Mouse (Mus musculus) forebrain, postnatal 0 days (tissue): Measurements from ENCODE around the gene Gba2. TPM values are rescaled to one million over a fixed set of nuclear protein-coding genes. Genes with fewer than 3 reads are reported as not detected.

Experiments
- ATAC-seq: fragments of 200-750 bp; cut with Nextera tagmentation; 2 replicates; pipeline ENCODE4 v1.8.0; 2017; ENCODE audit warnings: mild to moderate bottlenecking, moderate library complexity
- DNase-seq: peaks from one replicate; pipeline ENCODE4 v3.0.0-alpha.2; 2015
- H3K27ac ChIP-seq: fragments of 300-500 bp; sonication (generic); 2 replicates; pipeline ENCODE4 v1.5.1; 2014; ENCODE audit warnings: low read depth, mild to moderate bottlenecking, antibody characterized with exemption, low read length, moderate library complexity, mixed read lengths
- H3K27me3 ChIP-seq: fragments of 300-500 bp; sonication (generic); 2 replicates; pipeline ENCODE4 v1.6.1; 2014; ENCODE audit warnings: mild to moderate bottlenecking, low read length, mixed read lengths; ENCODE audit not compliant: insufficient read depth
- H3K36me3 ChIP-seq: fragments of 300-500 bp; sonication (generic); 2 replicates; pipeline ENCODE4 v1.6.1; 2014; ENCODE audit warnings: mild to moderate bottlenecking, moderate library complexity; ENCODE audit not compliant: insufficient read depth
- H3K4me1 ChIP-seq: fragments of 300-500 bp; sonication (generic); 2 replicates; pipeline ENCODE4 v1.6.1; 2014; ENCODE audit warnings: antibody characterized with exemption; ENCODE audit not compliant: insufficient read depth
- H3K4me2 ChIP-seq: fragments of 300-500 bp; sonication (generic); 2 replicates; pipeline ENCODE4 v1.6.1; 2014; ENCODE audit warnings: low read depth, mild to moderate bottlenecking, moderate library complexity
- H3K4me3 ChIP-seq: fragments of 300-500 bp; sonication (generic); 2 replicates; pipeline ENCODE4 v1.5.1; 2014; ENCODE audit warnings: low read depth, low read length, mixed read lengths
- H3K9ac ChIP-seq: fragments of 300-500 bp; sonication (generic); 2 replicates; pipeline ENCODE4 v1.6.1; 2014; ENCODE audit warnings: mild to moderate bottlenecking
- H3K9me3 ChIP-seq: fragments of 300-500 bp; sonication (generic); 2 replicates; pipeline ENCODE4 v1.6.1; 2016; ENCODE audit warnings: low read length
- CTCF ChIP-seq: sonication (generic); IDR thresholded peaks from 2 replicates; pipeline ENCODE4 v1.5.1; 2016; ENCODE audit warnings: antibody characterized with exemption, control low read depth, low read depth
- WGBS: fragments of 180-500 bp; shearing (Covaris S2); extraction: QIAGEN DNeasy Blood & Tissue Kit; methylation state at CpG from one replicate; pipeline ENCODE4 v1.1.7; 2014; 5-methylcytosine and 5-hydroxymethylcytosine counted together
- polyA plus RNA-seq: library from polyadenylated mRNA; unstranded; fragments of >200 nt; fragmentation: Nextera tagmentation; extraction: Ambion mirVana; gene quantifications from 2 replicates; pipeline ENCODE4 v1.2.1, GENCODE M21; 2015
- total RNA-seq: library from RNA; depleted of rRNA; stranded (reverse); fragments of >200 nt; gene quantifications from 2 replicates; pipeline ENCODE4 v1.2.3, GENCODE M21; 2014; rRNA removed

Gene Gba2
- total and polyA plus RNA-seq, 2 experiments from 2014 or later, result 31.6 to 45.4 TPM

DNA sequence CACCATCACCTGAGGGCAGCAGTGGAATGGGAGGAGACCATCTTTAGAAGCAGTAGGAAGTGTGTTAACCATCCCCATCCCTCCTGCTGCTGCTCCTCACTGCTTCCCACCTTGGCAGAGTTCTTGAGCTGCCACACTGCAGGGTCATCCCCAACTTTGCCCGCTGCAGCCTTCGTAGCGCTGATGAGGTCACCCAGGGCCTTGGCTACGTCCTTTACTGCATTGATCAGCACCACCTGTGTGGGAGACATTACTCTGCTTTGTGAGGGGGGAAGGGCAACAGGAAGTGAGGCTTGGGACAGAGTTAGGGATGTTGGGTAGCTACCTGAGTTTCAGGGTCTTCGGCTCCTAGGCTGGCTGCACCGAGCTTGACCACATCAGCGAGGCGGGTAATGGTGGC lies 43.0 kb downstream of the Gba2 start:
- no peaks in the 10 kb centered on the region for H3K27me3 ChIP-seq
- ATAC-seq (no peak), DNase-seq (no peak)
- no peak overlapping the region for H3K4me3 ChIP-seq
- WGBS, result 95% methylated on average over 8 of the region's 8 CpGs
- no peaks in the 10 kb centered on the region for H3K4me1 ChIP-seq
- peaks cover 84% of the 10 kb centered on the region for H3K36me3 ChIP-seq
- no peak overlapping the region for H3K27ac ChIP-seq
- no peak overlapping the region for H3K4me2 ChIP-seq
- H3K9ac ChIP-seq, result no peak overlapping the region
- TF ChIP-seq CTCF, result no peak
- H3K9me3 ChIP-seq, result no peaks in the 10 kb centered on the region

DNA sequence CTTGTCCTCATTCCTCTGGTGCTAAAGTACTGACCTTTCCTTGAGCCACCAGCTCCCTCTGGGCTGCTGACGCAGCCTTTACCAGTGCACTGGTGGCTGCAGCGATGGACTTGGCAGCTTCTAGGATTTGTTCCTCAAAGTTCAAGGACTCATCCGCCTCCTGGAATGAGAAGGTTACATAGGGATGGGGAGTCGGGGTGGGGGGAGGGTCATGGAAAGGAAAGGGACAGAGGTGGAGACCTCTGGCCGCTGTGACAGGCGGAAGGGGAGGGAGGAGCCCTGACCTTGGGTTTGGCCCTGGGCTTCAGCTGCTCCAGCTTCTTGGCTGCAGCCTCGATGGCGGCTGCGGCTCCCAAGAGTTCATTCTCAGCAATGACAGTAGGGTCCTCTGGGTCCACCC lies 45.4 kb downstream of the Gba2 start:
- DNase-seq (no peak), ATAC-seq (no peak)
- no peak overlapping the region for H3K27ac ChIP-seq
- no peak overlapping the region for H3K4me3 ChIP-seq
- H3K4me2 ChIP-seq, result no peak overlapping the region
- TF ChIP-seq CTCF, result no peak
- H3K36me3 ChIP-seq, result peaks cover 61% of the 10 kb centered on the region
- H3K27me3 ChIP-seq, result no peaks in the 10 kb centered on the region
- H3K9ac ChIP-seq, result no peak overlapping the region
- 92% methylated on average over 9 of the region's 9 CpGs for WGBS
- no peaks in the 10 kb centered on the region for H3K4me1 ChIP-seq
- no peaks in the 10 kb centered on the region for H3K9me3 ChIP-seq

DNA sequence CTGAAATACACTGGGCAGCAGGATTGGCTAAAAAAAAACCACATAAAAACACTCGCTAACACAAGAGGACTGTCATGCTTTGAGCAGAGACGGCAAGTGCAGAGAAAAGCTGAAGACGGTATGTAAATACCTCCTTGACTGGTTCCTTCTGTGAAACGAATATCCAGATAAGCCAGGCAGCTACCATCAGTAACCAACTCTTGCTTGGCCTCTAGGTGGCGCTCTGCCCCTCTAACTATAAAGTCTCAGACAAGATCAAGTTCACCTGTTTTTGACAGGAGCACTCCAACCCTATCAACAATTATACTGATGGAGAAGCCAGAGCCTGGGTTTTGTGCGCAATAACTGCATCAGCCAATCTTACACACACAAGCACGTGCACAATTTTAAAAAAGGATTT lies 48.1 kb downstream of the Gba2 start:
- Histone ChIP-seq H3K36me3 (peaks cover 38% of the 10 kb centered on the region), H3K4me1 (no peaks in the 10 kb centered on the region), H3K9ac (no peak overlapping the region), H3K27me3 (no peaks in the 10 kb centered on the region), H3K4me3 (no peak overlapping the region), H3K27ac (no peak overlapping the region), H3K4me2 (no peak overlapping the region), H3K9me3 (no peaks in the 10 kb centered on the region)
- WGBS, result 19% methylated on average over 7 of the region's 7 CpGs
- DNase-seq (peak; percentile 74), ATAC-seq (peak; percentile 48)
- TF ChIP-seq CTCF, result peak; percentile 77

DNA sequence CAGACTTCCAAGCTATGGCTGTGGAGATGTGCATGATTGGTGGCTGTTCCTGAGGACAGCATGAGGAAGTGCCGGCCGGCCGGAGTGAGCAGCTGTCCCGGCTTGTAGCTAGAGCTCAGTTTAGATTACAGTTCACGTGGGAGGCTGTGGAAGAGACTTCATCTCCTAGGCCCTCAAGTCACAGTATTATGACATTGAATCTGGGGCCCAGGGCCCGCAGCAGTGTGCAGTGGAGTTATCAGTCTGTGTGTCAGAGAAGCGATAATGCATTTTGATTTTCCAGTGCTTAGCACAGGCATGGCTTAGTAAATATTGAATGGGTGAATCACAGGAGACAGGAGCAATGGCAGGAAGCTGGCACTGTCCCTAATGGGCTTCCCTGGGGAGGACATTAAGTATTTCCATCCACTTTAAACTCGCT lies 48.6 kb downstream of the Gba2 start:
- Histone ChIP-seq H3K4me3 (no peak overlapping the region), H3K9me3 (no peaks in the 10 kb centered on the region), H3K4me2 (no peak overlapping the region), H3K27me3 (no peaks in the 10 kb centered on the region), H3K4me1 (no peaks in the 10 kb centered on the region), H3K9ac (no peak overlapping the region), H3K27ac (no peak overlapping the region), H3K36me3 (peaks cover 34% of the 10 kb centered on the region)
- DNase-seq (no peak), ATAC-seq (no peak)
- no peak for TF ChIP-seq CTCF
- 75% methylated on average over 8 of the region's 8 CpGs for WGBS

- Histone ChIP-seq H3K4me1 (no peaks in the 10 kb centered on the region), H3K36me3 (peaks cover 24% of the 10 kb centered on the region), H3K27ac (no peak overlapping the region), H3K9me3 (no peaks in the 10 kb centered on the region), H3K27me3 (peaks cover 12% of the 10 kb centered on the region), H3K9ac (no peak overlapping the region), H3K4me3 (no peak overlapping the region), H3K4me2 (no peak overlapping the region)
- ATAC-seq (no peak), DNase-seq (no peak)
- WGBS, result 78% methylated on average over 9 of the region's 9 CpGs
- TF ChIP-seq CTCF, result 0 out of 2 replicates have a peak, but pooled peaks have one; percentile 17
Observed at GRCm38 (mm10) chr4:43528487-43528886, 50.2 kb downstream of the Gba2 start.

DNA sequence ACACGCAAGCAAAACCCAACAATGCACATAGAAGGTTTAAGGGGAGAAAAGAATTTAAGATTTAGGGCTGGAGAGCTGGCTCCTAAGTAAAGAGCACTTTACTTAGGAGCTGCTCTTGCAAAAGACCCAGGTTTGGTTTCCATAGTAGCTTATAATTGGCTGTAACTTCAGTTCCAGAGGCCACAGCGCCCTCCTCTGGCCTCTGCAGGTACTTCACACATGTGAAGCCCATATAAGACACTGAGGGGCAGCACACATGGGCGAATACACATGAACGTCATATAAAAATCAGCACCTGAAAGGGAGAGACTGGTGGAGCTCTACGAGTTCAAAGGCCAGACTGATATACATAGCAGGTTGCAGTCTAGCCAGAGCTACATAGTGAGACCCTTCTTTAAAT lies 50.8 kb downstream of the Gba2 start:
- H3K36me3 ChIP-seq, result peaks cover 18% of the 10 kb centered on the region
- H3K4me2 ChIP-seq, result no peak overlapping the region
- H3K27ac ChIP-seq, result no peak overlapping the region
- peaks cover 12% of the 10 kb centered on the region for H3K27me3 ChIP-seq
- DNase-seq (no peak), ATAC-seq (no peak)
- no peaks in the 10 kb centered on the region for H3K9me3 ChIP-seq
- peak; percentile 48 for TF ChIP-seq CTCF
- H3K4me3 ChIP-seq, result no peak overlapping the region
- no peaks in the 10 kb centered on the region for H3K4me1 ChIP-seq
- no peak overlapping the region for H3K9ac ChIP-seq
- 67% methylated on average over 5 of the region's 5 CpGs for WGBS

GRCm38 (mm10) chr4:43519956-43520355 lies 58.7 kb downstream of the Gba2 start:
- H3K27me3 ChIP-seq, result peaks cover 12% of the 10 kb centered on the region
- H3K27ac ChIP-seq, result no peak overlapping the region
- TF ChIP-seq CTCF, result no peak
- DNase-seq (peak; percentile 94), ATAC-seq (peak; percentile 78)
- no peaks in the 10 kb centered on the region for H3K9me3 ChIP-seq
- peak overlapping the region; percentile 34 for H3K4me2 ChIP-seq
- no peak overlapping the region for H3K4me3 ChIP-seq
- H3K9ac ChIP-seq, result no peak overlapping the region
- H3K36me3 ChIP-seq, result no peaks in the 10 kb centered on the region
- 13% methylated on average over 6 of the region's 6 CpGs for WGBS
- H3K4me1 ChIP-seq, result no peaks in the 10 kb centered on the region

DNA sequence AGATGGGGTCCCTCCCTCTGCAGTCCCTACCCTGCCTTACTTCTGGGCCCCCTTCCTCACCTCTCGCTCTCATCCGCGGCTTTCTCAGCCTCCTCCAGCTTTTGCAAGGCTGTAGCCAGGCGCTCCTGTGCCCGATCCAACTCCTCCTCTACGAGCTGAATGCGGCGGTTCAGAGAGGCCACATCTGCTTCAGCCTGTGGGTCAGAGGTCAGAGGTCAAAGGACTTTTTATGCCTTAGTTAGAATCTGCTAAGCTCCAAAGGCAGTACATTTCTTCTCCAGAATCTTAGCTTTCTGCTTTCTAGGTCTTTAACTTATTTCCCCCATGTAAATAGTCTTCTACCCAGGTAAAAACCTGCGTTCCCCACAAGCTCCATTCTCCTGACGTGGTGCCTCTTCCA lies 59.1 kb downstream of the Gba2 start:
- WGBS, result 17% methylated on average over 10 of the region's 10 CpGs
- Histone ChIP-seq H3K36me3 (no peaks in the 10 kb centered on the region), H3K9me3 (no peaks in the 10 kb centered on the region), H3K27me3 (peaks cover 8% of the 10 kb centered on the region), H3K4me1 (no peaks in the 10 kb centered on the region), H3K4me2 (peak overlapping the region; percentile 34), H3K9ac (no peak overlapping the region), H3K4me3 (no peak overlapping the region), H3K27ac (no peak overlapping the region)
- ATAC-seq (no peak), DNase-seq (no peak)
- no peak for TF ChIP-seq CTCF

Other genes starting within 250 kb of the Gba2 start
- 116 and 148 TPM in 2 replicates for gene Rusc2, start 196.9 kb downstream of the Gba2 start, total RNA-seq
- gene Rusc2, start 196.9 kb downstream of the Gba2 start, polyA plus RNA-seq, result 73.2 and 75.8 TPM in 2 replicates
- 0.15 and 1.3 TPM in 2 replicates for gene Fam166b, start 149.7 kb downstream of the Gba2 start, total RNA-seq
- 0.58 and 0.96 TPM in 2 replicates for gene Fam166b, start 149.7 kb downstream of the Gba2 start, polyA plus RNA-seq
- 101 and 124 TPM in 2 replicates for gene Tesk1, start 136.9 kb downstream of the Gba2 start, total RNA-seq
- 14.8 and 15.4 TPM in 2 replicates for gene Tesk1, start 136.9 kb downstream of the Gba2 start, polyA plus RNA-seq
- 0.19 TPM in 1 of 2 replicates, not detected in the other for gene Cd72, start 124.2 kb downstream of the Gba2 start, total RNA-seq
- 3.2 and 4.6 TPM in 2 replicates for gene Cd72, start 124.2 kb downstream of the Gba2 start, polyA plus RNA-seq
- not detected in 2 replicates for gene Sit1, start 95.1 kb downstream of the Gba2 start, total RNA-seq
- gene Sit1, start 95.1 kb downstream of the Gba2 start, polyA plus RNA-seq, result not detected in 2 replicates
- gene Ccdc107, start 86.0 kb downstream of the Gba2 start, total RNA-seq, result 57.3 and 86.2 TPM in 2 replicates
- 92.2 and 103 TPM in 2 replicates for gene Ccdc107, start 86.0 kb downstream of the Gba2 start, polyA plus RNA-seq
- gene Arhgef39, start 79.2 kb downstream of the Gba2 start, total RNA-seq, result 2.9 and 4.5 TPM in 2 replicates
- gene Arhgef39, start 79.2 kb downstream of the Gba2 start, polyA plus RNA-seq, result 3.6 and 3.9 TPM in 2 replicates
- 0.14 and 0.31 TPM in 2 replicates for gene Car9, start 71.9 kb downstream of the Gba2 start, total RNA-seq
- 0.65 and 0.70 TPM in 2 replicates for gene Car9, start 71.9 kb downstream of the Gba2 start, polyA plus RNA-seq
- gene Tpm2, start 55.1 kb downstream of the Gba2 start, total RNA-seq, result 4.1 and 11.7 TPM in 2 replicates
- gene Tpm2, start 55.1 kb downstream of the Gba2 start, polyA plus RNA-seq, result 5.1 and 8.1 TPM in 2 replicates
- gene Creb3, start 16.5 kb downstream of the Gba2 start, total RNA-seq, result 61.9 and 64.4 TPM in 2 replicates
- 84.0 and 87.2 TPM in 2 replicates for gene Creb3, start 16.5 kb downstream of the Gba2 start, polyA plus RNA-seq
- gene Tln1, start 16.2 kb downstream of the Gba2 start, total RNA-seq, result 34.4 and 44.1 TPM in 2 replicates
- gene Tln1, start 16.2 kb downstream of the Gba2 start, polyA plus RNA-seq, result 66.2 and 80.4 TPM in 2 replicates
- gene Rgp1, start 158 bp downstream of the Gba2 start, total RNA-seq, result 17.6 and 22.6 TPM in 2 replicates
- 7.1 and 10.4 TPM in 2 replicates for gene Rgp1, start 158 bp downstream of the Gba2 start, polyA plus RNA-seq
- gene Msmp, start 5.6 kb upstream of the Gba2 start, total RNA-seq, result not detected in 2 replicates
- gene Msmp, start 5.6 kb upstream of the Gba2 start, polyA plus RNA-seq, result 0.38 and 1.9 TPM in 2 replicates
- gene Npr2, start 53.1 kb upstream of the Gba2 start, total RNA-seq, result 28.2 and 35.3 TPM in 2 replicates
- 7.9 and 9.1 TPM in 2 replicates for gene Npr2, start 53.1 kb upstream of the Gba2 start, polyA plus RNA-seq
- 5.8 and 6.1 TPM in 2 replicates for gene Spag8, start 74.7 kb upstream of the Gba2 start, total RNA-seq
- gene Spag8, start 74.7 kb upstream of the Gba2 start, polyA plus RNA-seq, result 6.0 and 9.1 TPM in 2 replicates
- 53.6 and 61.9 TPM in 2 replicates for gene Hint2, start 77.6 kb upstream of the Gba2 start, total RNA-seq
- gene Hint2, start 77.6 kb upstream of the Gba2 start, polyA plus RNA-seq, result 80.0 and 101 TPM in 2 replicates
- gene Tmem8b, start 90.1 kb upstream of the Gba2 start, total RNA-seq, result 21.3 and 27.4 TPM in 2 replicates
- 8.2 and 14.1 TPM in 2 replicates for gene Tmem8b, start 90.1 kb upstream of the Gba2 start, polyA plus RNA-seq
- 0.08 TPM in 1 of 2 replicates, not detected in the other for gene Fam221b, start 90.3 kb upstream of the Gba2 start, total RNA-seq
- 1.6 TPM in 2 replicates for gene Fam221b, start 90.3 kb upstream of the Gba2 start, polyA plus RNA-seq
- gene Olfr70, start 121.9 kb upstream of the Gba2 start, total RNA-seq, result not detected in 2 replicates
- not detected in 2 replicates for gene Olfr70, start 121.9 kb upstream of the Gba2 start, polyA plus RNA-seq
- gene Olfr71, start 131.4 kb upstream of the Gba2 start, total RNA-seq, result not detected in 2 replicates
- not detected in 2 replicates for gene Olfr71, start 131.4 kb upstream of the Gba2 start, polyA plus RNA-seq
- 1.7 TPM in 1 of 2 replicates, not detected in the other for gene Hrct1, start 148.3 kb upstream of the Gba2 start, total RNA-seq
- 0.75 and 1.0 TPM in 2 replicates for gene Hrct1, start 148.3 kb upstream of the Gba2 start, polyA plus RNA-seq
- gene Spaar, start 151.2 kb upstream of the Gba2 start, total RNA-seq, result 0.29 and 0.31 TPM in 2 replicates
- gene Spaar, start 151.2 kb upstream of the Gba2 start, polyA plus RNA-seq, result 0.25 TPM in 2 replicates
- gene Olfr159, start 192.1 kb upstream of the Gba2 start, total RNA-seq, result not detected in 2 replicates
- gene Olfr159, start 192.1 kb upstream of the Gba2 start, polyA plus RNA-seq, result not detected in 2 replicates
- gene Olfr156, start 245.0 kb upstream of the Gba2 start, total RNA-seq, result not detected in 2 replicates
- gene Olfr156, start 245.0 kb upstream of the Gba2 start, polyA plus RNA-seq, result not detected in 2 replicates